Mouse (Mus musculus) neural tube, embryonic 13.5 days (tissue): ENCODE measurements around the gene Cd37. TPM values are rescaled to one million over a fixed set of nuclear protein-coding genes. Genes with fewer than 3 reads are reported as not detected.
A peak's percentile ranks its signal among the peaks of the same experiment; 100 is the strongest.
"Not testable (repeated sequence)": the region's sequence is repeated elsewhere in the genome, so short reads cannot be mapped to it uniquely, and the experiment has no call there.

Source experiments
- ATAC-seq: fragments of 200-750 bp; cut with Nextera tagmentation; 2 replicates; pipeline ENCODE4 v1.8.0; 2017; ENCODE audit warnings: low read depth, mild to moderate bottlenecking, moderate TSS enrichment, moderate library complexity
- H3K27ac ChIP-seq: fragments of 300-500 bp; sonication (generic); replicated peaks from 2 replicates; pipeline ENCODE4 v1.5.1; 2015; ENCODE audit warnings: moderate library complexity, mild to moderate bottlenecking, inconsistent platforms
- H3K27me3 ChIP-seq: fragments of 300-500 bp; sonication (generic); 2 replicates; pipeline ENCODE4 v1.6.1; 2015; ENCODE audit warnings: mild to moderate bottlenecking, inconsistent platforms
- H3K36me3 ChIP-seq: fragments of 300-500 bp; sonication (generic); 2 replicates; pipeline ENCODE4 v1.6.1; 2015; ENCODE audit warnings: mild to moderate bottlenecking, inconsistent platforms
- H3K4me1 ChIP-seq: fragments of 300-500 bp; sonication (generic); replicated peaks from 2 replicates; pipeline ENCODE4 v1.6.1; 2015; ENCODE audit warnings: inconsistent platforms
- H3K4me2 ChIP-seq: fragments of 300-500 bp; sonication (generic); 2 replicates; pipeline ENCODE4 v1.6.1; 2015; ENCODE audit warnings: inconsistent platforms, mild to moderate bottlenecking, moderate library complexity
- H3K4me3 ChIP-seq: fragments of 300-500 bp; sonication (generic); 2 replicates; pipeline ENCODE4 v1.5.1; 2015; ENCODE audit warnings: mild to moderate bottlenecking, inconsistent platforms
- H3K9ac ChIP-seq: fragments of 300-500 bp; sonication (generic); 2 replicates; pipeline ENCODE4 v1.6.1; 2015; ENCODE audit warnings: moderate library complexity, mild to moderate bottlenecking, inconsistent platforms
- H3K9me3 ChIP-seq: fragments of 300-500 bp; sonication (generic); 2 replicates; pipeline ENCODE4 v1.6.1; 2016; ENCODE audit warnings: inconsistent platforms
- WGBS: fragments of 180-500 bp; shearing (Covaris S2); methylation state at CpG from one replicate; pipeline ENCODE4 v1.1.7; 2015; 5-methylcytosine and 5-hydroxymethylcytosine counted together
- polyA plus RNA-seq: library from polyadenylated mRNA; unstranded; fragments of >200 nt; fragmentation: Nextera tagmentation; extraction: Ambion mirVana; gene quantifications from 2 replicates; pipeline ENCODE4 v1.2.1, GENCODE M21; 2015

Cd37 gene
- polyA plus RNA-seq, 1 experiment from 2014 or later = 1.5 TPM

- not testable (repeated sequence) for H3K4me3 ChIP-seq, H3K36me3 ChIP-seq, H3K4me1 ChIP-seq, H3K9ac ChIP-seq, H3K4me2 ChIP-seq, ATAC-seq, H3K27ac ChIP-seq, H3K27me3 ChIP-seq, H3K9me3 ChIP-seq
- WGBS = 83% methylated on average over 6 of the region's 7 CpGs
Measured at GRCm38 (mm10) chr7:45255822-45256221, 16.9 kb upstream of the Cd37 start.

- Histone ChIP-seq H3K4me2 (no peak overlapping the region), H3K9ac (no peak overlapping the region), H3K27me3 (no peaks in the 10 kb centered on the region; the same call in 1 of the 2 replicates), H3K27ac (no peak overlapping the region), H3K9me3 (no peaks in the 10 kb centered on the region), H3K4me1 (no peaks in the 10 kb centered on the region), H3K36me3 (no peaks in the 10 kb centered on the region), H3K4me3 (no peak overlapping the region)
- no peak for ATAC-seq
- 89% methylated on average over 8 of the region's 8 CpGs for WGBS
Measured at GRCm38 (mm10) chr7:45253806-45254205, 14.9 kb upstream of the Cd37 start.

DNA sequence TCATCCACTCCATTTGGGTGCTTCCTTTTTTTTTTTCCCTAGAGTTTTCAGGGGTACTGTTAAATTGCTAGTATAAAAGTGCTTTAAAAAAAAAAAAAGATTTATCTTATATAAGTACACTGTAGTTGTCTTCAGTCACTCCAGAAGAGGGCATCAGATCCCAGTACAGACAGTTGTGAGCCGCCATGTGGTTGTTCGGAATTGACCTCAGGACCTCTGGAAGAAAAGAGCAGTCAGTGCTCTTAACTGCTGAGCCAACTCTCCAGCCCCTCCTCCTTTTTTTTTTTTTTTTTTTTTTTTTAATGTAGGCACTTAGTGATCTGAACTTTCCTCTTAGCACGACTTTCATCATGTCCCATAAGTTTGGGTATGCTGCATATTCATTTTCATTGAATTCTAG is 8.8 kb upstream of the Cd37 start:
- ATAC-seq = no peak
- Histone ChIP-seq H3K36me3 (no peaks in the 10 kb centered on the region), H3K4me1 (no peaks in the 10 kb centered on the region), H3K27ac (no peak overlapping the region), H3K27me3 (no peaks in the 10 kb centered on the region), H3K4me2 (no peak overlapping the region), H3K9ac (no peak overlapping the region), H3K9me3 (no peaks in the 10 kb centered on the region), H3K4me3 (no peak overlapping the region)
- WGBS = 30% methylated on average over 3 of the region's 3 CpGs

DNA sequence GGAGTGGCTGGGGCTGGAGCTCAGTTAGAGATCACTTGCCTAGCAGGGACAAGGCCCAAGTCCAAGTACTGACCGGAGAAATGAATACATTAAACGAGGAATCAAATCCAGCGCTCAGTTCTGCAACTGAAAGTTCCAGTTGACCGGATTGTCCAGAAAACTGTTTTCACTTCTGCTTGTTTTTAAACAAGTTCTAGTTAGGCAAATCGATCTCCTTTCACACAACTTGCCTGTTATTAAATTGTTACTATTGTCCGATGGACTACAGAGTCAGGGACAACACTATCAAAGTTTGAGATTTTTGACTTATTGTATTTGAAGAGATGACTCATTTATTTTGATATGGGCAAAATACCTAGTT is 2.5 kb upstream of the Cd37 start:
- Histone ChIP-seq H3K9ac (no peak overlapping the region; the same call in 1 of the 2 replicates), H3K4me3 (peak overlapping the region; percentile 38), H3K4me2 (peak overlapping the region; percentile 69), H3K9me3 (no peaks in the 10 kb centered on the region), H3K36me3 (no peaks in the 10 kb centered on the region), H3K27ac (no peak overlapping the region), H3K4me1 (peaks cover 11% of the 10 kb centered on the region; the same call in 1 of the 2 replicates), H3K27me3 (peaks cover 53% of the 10 kb centered on the region)
- no peak for ATAC-seq
- WGBS = 76% methylated on average over 6 of the region's 6 CpGs

DNA sequence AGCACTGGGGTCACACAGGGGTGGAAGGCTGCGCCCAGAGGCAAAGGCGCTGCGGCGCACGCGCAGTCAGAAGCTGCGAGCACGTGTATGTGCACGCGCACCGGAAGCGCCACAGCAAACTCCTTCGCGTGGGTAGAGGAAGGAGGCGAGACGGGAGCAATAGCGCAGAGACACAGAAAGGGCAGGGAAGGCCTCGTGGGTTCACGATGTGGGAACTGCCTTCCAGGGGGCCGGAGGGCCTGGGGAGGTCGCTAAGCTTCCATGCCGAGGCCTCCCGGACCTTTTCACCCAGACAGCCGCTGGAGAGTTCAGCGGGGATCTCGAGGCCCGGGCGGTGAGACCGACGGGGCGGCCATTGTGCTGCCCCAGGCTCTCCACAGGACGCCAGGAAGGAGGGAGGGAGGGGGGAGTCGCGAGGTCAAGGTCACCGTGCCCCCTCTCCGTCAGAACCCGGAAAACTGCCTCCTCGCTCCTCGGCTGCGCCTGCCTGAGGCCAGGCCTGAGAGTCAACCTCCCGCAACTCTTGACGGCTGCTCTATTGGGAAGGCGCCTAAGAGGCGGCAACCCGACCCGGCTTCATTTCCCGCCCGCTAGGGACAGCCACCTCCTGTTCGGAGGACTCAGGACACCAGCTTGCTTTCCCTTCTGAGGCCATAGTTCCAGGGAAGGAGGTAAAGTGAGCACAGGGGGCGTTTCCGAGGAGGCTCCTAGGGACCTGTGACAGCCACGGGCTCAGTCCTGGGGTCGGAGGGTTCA is 1.9 kb upstream of the Cd37 start, which contains the start of gene Slc6a16:
Gene Slc6a16, plus strand, starts transcription at position 453 of the 756 bp plus-strand sequence.
- ATAC-seq = peak; percentile 57
- WGBS = 11% methylated on average over 53 of the region's 53 CpGs
- peak within 1 kb of the TSS; percentile 38 for H3K4me3 ChIP-seq
- H3K9ac ChIP-seq = peak within 1 kb of the TSS; percentile 54
- H3K27me3 ChIP-seq = peaks cover 58% of the 10 kb centered on the region
- H3K36me3 ChIP-seq = no peaks in the 10 kb centered on the region
- H3K4me2 ChIP-seq = peak within 1 kb of the TSS; percentile 69
- peaks cover 11% of the 10 kb centered on the region; the same call in 1 of the 2 replicates for H3K4me1 ChIP-seq
- H3K27ac ChIP-seq = no peak within 1 kb of the TSS
- H3K9me3 ChIP-seq = no peaks in the 10 kb centered on the region

DNA sequence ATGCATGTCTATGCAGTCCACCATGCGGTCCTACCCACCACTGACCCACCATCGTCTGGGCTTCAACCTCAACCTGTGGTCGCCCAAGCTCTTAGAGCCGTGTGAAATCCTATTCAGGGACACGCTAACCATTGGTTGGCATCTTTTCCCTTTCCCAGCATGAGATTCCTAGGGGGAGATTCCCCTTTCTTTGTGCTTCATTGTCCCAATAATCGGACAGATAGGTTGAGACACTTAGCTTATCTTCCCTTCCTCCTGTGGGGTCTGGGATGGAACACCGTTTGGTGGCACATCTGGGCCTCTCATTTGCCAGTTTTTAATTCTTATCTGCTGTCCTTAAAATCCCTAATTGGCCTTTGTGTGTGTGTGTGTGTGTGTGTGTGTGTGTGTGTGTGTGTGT is 1.2 kb upstream of the Cd37 start:
- peaks cover 17% of the 10 kb centered on the region for H3K4me1 ChIP-seq
- 0 out of 2 replicates have a peak overlapping the region, but pooled peaks have one; percentile 69 for H3K4me2 ChIP-seq
- no peak overlapping the region for H3K9ac ChIP-seq
- H3K9me3 ChIP-seq = no peaks in the 10 kb centered on the region
- H3K27ac ChIP-seq = no peak overlapping the region
- H3K4me3 ChIP-seq = no peak overlapping the region
- no peaks in the 10 kb centered on the region for H3K36me3 ChIP-seq
- peaks cover 63% of the 10 kb centered on the region for H3K27me3 ChIP-seq
- WGBS = 80% methylated on average over 7 of the region's 7 CpGs
- no peak for ATAC-seq

DNA sequence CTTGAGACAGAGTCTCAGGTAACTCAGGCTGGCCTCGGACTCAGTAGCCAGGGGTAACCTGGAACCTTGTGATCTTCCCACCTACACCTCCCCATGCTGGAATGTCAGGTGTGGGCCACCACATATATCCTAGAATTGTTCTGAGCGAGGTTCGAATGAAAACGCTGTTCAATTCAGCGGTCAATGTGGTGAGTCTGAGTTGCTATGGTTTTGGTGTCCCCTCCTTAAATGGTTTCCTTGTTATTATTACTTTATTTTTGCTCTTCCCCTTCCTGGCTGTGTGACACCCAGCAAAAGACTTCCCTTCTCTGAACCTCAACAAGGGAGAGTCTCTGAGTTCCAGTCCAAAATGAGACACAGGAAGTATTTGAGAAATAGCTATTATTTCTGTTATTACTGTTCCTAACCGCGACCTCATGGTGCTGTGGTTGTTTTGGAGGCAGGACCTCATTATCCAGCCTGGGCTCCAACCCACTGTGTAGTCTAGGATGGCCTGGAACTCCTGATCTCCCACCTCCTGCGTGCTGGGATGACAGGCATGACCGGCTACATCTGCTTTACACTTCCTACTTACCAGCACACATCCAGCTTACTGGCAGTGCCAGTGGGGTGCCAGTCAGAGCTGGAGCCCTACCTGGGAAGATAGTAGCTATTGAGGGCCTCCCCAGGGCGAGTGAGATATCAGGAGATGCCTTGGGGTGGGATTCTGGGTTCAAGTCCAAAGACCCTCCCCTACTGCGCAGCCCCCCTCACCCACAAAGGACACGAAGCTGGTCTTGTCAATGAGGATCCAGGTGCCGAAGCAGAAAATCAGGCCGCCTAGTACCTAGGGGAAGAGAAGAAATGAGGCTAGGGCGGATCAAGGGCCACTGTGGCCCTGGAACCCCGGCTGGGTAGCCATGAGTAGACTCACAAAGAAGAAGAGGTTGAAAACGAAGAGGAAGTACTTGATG is 892 bp downstream of the Cd37 start:
- Histone ChIP-seq H3K4me1 (peaks cover 38% of the 10 kb centered on the region), H3K36me3 (0 out of 2 replicates have a peak, but pooled peaks cover under 1% of the 10 kb centered on the region), H3K9ac (no peak overlapping the region), H3K27me3 (peaks cover 78% of the 10 kb centered on the region), H3K9me3 (no peaks in the 10 kb centered on the region), H3K4me3 (no peak overlapping the region), H3K4me2 (no peak overlapping the region), H3K27ac (no peak overlapping the region)
- ATAC-seq = no peak
- WGBS = 74% methylated on average over 17 of the region's 17 CpGs

DNA sequence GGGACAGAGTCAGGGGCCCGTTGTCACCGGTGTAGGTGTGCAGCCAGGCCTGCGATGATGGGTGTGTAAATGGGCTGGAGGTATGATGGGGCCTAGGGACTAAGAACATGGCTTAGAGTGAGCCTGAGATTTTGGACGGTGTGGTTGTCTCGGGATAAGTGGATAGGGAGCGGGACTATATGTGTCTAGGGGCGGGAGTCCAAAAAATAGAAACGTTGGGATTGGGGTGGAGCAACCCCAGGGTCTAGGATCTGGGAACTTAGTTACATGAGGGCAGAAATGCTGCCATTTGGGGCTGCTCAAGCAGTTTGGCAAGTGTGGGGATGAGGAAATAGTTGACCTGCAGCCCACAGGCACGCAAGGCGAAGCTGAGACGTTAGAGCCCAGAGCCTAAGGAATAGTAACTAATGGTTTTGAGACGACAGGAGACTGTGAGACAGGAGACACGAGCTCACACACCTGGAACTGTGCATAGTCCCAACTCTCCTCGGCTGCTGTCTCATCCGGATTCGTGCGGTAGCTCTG is 3.2 kb downstream of the Cd37 start:
- peak overlapping the region; percentile 38; the same call in 1 of the 2 replicates for H3K9ac ChIP-seq
- H3K9me3 ChIP-seq = no peaks in the 10 kb centered on the region
- H3K27ac ChIP-seq = peak overlapping the region; percentile 39; the same call in 1 of the 2 replicates
- H3K4me3 ChIP-seq = no peak overlapping the region
- H3K27me3 ChIP-seq = peaks cover 64% of the 10 kb centered on the region
- WGBS = 30% methylated on average over 17 of the region's 17 CpGs
- peak; percentile 21; the same call in 1 of the 2 replicates for ATAC-seq
- H3K4me2 ChIP-seq = peak overlapping the region; percentile 41
- H3K36me3 ChIP-seq = peaks cover 15% of the 10 kb centered on the region
- peaks cover 34% of the 10 kb centered on the region for H3K4me1 ChIP-seq

DNA sequence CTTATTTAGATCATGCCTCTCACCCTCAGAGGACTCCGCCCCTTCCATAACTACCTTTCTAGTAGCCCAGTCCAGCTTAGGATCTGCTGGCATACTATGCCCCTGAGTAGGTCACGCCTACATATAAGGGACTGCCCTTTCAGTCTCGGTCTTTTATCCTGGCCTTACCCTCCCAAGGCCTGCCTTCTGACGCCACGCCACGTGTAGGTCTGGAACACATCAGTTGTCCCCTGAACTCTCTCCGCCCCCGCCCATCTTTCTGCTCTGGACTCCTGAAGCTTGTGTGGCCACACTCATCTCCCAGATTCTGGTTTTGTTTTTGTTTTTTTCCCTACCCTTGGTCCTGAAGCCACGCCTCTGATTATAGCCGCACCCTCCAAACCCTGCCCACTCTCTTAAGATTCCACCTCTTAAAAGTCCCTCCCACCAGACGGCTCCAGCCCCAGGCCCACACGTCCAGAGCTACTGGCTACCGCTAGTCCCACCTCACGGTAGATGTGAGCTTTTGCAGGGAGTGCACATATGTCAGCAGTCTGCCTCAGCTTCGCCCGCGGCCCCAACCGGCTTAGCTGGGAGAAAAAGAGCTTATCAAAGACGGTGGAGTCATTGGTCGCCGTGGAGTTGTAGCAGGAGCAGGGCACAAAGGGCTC is 3.9 kb downstream of the Cd37 start:
- Histone ChIP-seq H3K9me3 (no peaks in the 10 kb centered on the region), H3K4me3 (0 out of 2 replicates have a peak overlapping the region, but pooled peaks have one; percentile 8), H3K4me2 (peak overlapping the region; percentile 41), H3K36me3 (peaks cover 15% of the 10 kb centered on the region), H3K9ac (peak overlapping the region; percentile 38; the same call in 1 of the 2 replicates), H3K4me1 (peaks cover 29% of the 10 kb centered on the region), H3K27me3 (peaks cover 59% of the 10 kb centered on the region), H3K27ac (peak overlapping the region; percentile 39)
- WGBS = 4% methylated on average over 21 of the region's 21 CpGs
- ATAC-seq = peak; percentile 58; the same call in 1 of the 2 replicates

DNA sequence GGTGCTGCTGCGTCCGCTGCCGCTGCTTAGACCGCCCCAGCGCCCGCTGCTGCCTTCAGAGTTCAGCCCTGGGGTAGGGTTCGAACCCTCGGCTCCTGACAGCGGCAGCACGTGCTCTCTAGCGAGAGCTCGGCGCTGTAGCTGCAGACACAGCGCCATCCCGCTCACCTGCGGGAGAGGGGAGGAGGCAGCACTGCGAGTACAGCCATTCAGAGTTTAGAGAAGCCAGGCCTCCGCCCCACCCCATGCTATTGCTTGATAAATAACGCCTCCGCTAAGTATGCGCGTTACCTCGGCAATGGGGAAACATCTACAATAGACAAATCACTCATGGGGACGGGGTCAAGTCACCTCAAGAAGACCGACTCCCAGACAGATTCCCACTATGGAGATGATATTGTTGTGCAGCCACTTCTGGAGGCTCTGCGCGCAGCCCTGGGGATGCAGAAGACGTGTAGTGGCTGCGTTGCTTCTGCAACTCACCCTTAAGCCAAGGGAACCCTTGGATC is 4.5 kb downstream of the Cd37 start:
- Histone ChIP-seq H3K9ac (peak overlapping the region; percentile 49), H3K4me3 (0 out of 2 replicates have a peak overlapping the region, but pooled peaks have one; percentile 8), H3K9me3 (no peaks in the 10 kb centered on the region), H3K36me3 (peaks cover 21% of the 10 kb centered on the region), H3K27me3 (peaks cover 52% of the 10 kb centered on the region), H3K4me2 (peak overlapping the region; percentile 41), H3K27ac (peak overlapping the region; percentile 28; the same call in 1 of the 2 replicates), H3K4me1 (peaks cover 29% of the 10 kb centered on the region)
- no peak; the same call in 1 of the 2 replicates for ATAC-seq
- 8% methylated on average over 29 of the region's 29 CpGs for WGBS
